Mouse (Mus musculus): Measurements from ENCODE around the gene Snx11.

DNA sequence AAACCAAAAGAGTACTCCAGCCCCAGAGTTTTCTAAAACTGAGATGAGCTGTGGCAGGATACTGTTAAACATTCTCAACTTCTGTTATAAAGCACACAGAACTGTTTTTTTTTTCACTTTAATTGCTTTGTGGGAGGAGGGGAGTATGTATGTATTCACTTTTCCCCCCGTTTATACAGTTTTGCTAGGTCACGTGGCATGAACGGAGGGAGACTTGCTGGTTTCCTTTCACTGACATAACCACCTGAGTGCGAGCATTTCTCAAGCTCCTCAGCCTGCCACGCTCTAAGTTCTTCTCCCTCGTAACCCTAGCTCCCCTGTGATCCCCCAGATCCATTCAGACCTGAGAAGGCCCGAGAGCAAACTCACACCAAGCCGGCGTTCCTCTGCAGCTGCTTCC, 4.9 kb downstream of the Snx11 start:
- TF ChIP-seq POLR2A (IDR thresholded peaks at IDR 0.05; ENCODE audit: control insufficient read depth in 1 of 2, insufficient read depth in 1 of 2, low read depth in 1 of 2, low read length in 2 of 2, poor library complexity in 1 of 2), result no peak
- no peak for TF ChIP-seq ELF1 (IDR thresholded peaks at IDR 0.05; ENCODE audit: low read depth, low read length)
- TF ChIP-seq ZKSCAN1 (IDR thresholded peaks at IDR 0.05; ENCODE audit: low read depth, low read length), result no peak
- TF ChIP-seq MYB (IDR thresholded peaks at IDR 0.05; ENCODE audit: low read depth, low read length), result no peak

Data from MEL (cell line).